Mouse (Mus musculus) C3H10T1/2 (cell line): ENCODE data around the gene Prune2. TPM values are rescaled to one million over a fixed set of nuclear protein-coding genes. Genes with fewer than 3 reads are reported as not detected.

Source experiments
- polyA plus RNA-seq, 2 experiments: library from polyadenylated mRNA; unstranded; fragments of >200 nt; fragmentation: generic; extraction: Trizol; gene quantifications; one replicate each; pipeline ENCODE4 v1.2.1; 2012; ENCODE audit warnings: missing spikeins in 2 of 2

Gene Prune2
- 10 to 100 TPM in 1 of 2 experiments, 1 to 10 TPM in 1; 2.7 to 19.3 TPM for polyA plus RNA-seq

GRCm38 (mm10) chr19:16955613-16956271, at the start of gene Prune2:
Gene Prune2 (plus strand): TSS chr19:16956118.

Other genes with a start within 250 kb of the Prune2 start
- gene Vps13a, start 175.2 kb upstream of the Prune2 start, polyA plus RNA-seq, result 1 to 10 TPM in 1 of 2 experiments, under 1 TPM in 1; 0.33 to 3.1 TPM
- gene Foxb2, start 82.3 kb upstream of the Prune2 start, polyA plus RNA-seq, result not detected